In genomic region chr2:137243914-137244313, GRCm38 (mm10) we compare ENCODE assay signal across 11 mouse cellular contexts.
DNase-seq lines count a peak whose midpoint lies in the region; ATAC-seq and TF ChIP-seq lines count a peak whose summit lies in the region.
"Had no signal": no experiment of that assay in that cellular context is flagged by ENCODE, and none has a peak within 500 bp of the region (broad histone marks: within the 10 kb centered on the region; RNA-seq: fewer than 3 reads in every experiment).

No protein-coding gene starts in this region.

- H3K27ac ChIP-seq in kidney, embryonic 15.5 days, result peak overlapping the region; percentile 78
- no peak overlapping the region for H3K27ac ChIP-seq in kidney, adult 2 months (ENCODE audit: insufficient read depth, low read depth, low read length)
- no peak overlapping the region for H3K27ac ChIP-seq in midbrain, embryonic 16.5 days (ENCODE audit: low read length)
- H3K27ac ChIP-seq: hindbrain, embryonic 10.5 days had no signal

- peak; percentile 85 for ATAC-seq in kidney, embryonic 15.5 days (replicated peaks; ENCODE audit: low FRiP score)
- 0 out of 2 replicates have a peak, but pooled peaks have one; percentile 32 for ATAC-seq in midbrain, embryonic 16.5 days
- ATAC-seq: activated CD4-positive, CD25-positive, alpha-beta regulatory T cell, adult 4 months had no signal

- peaks cover 17% of the 10 kb centered on the region for H3K4me1 ChIP-seq in kidney, embryonic 15.5 days
- H3K4me1 ChIP-seq in kidney, adult 2 months (ENCODE audit: control insufficient read depth, insufficient read depth, low read length), result no peaks in the 10 kb centered on the region
- 0 out of 2 replicates have a peak, but pooled peaks cover 3% of the 10 kb centered on the region for H3K4me1 ChIP-seq in midbrain, embryonic 16.5 days (ENCODE audit: control insufficient read depth, insufficient read depth, low read length)

- no peak for DNase-seq in kidney, adult 2 months
- DNase-seq in retina, embryonic 14.5 days (ENCODE audit: low spot score), result peak; percentile 39
- DNase-seq in retina, postnatal 1 day, result no peak
- peak; percentile 57 for DNase-seq in forelimb bud, embryonic 11.5 days (ENCODE audit: low read depth, low spot score)
- no peak for DNase-seq in right cerebral cortex, adult 18-20 months
- no peak for DNase-seq in spleen, postnatal 10 days (ENCODE audit: low spot score in 2 of 2)
- DNase-seq: B cell, adult 2 months had no signal

- no peaks in the 10 kb centered on the region for H3K27me3 ChIP-seq in kidney, embryonic 15.5 days
- no peaks in the 10 kb centered on the region for H3K27me3 ChIP-seq in kidney, adult 2 months (replicated peaks; ENCODE audit: control insufficient read depth, insufficient read depth, low read length)
- H3K27me3 ChIP-seq in midbrain, embryonic 16.5 days (ENCODE audit: control insufficient read depth, insufficient read depth, low read depth, low read length), result no peaks in the 10 kb centered on the region

- no peaks in the 10 kb centered on the region for H3K36me3 ChIP-seq in kidney, embryonic 15.5 days
- H3K36me3 ChIP-seq in kidney, adult 2 months (ENCODE audit: control insufficient read depth, insufficient read depth, low read length), result no peaks in the 10 kb centered on the region
- H3K36me3 ChIP-seq in midbrain, embryonic 16.5 days (ENCODE audit: control insufficient read depth, insufficient read depth, low read length), result no peaks in the 10 kb centered on the region
- H3K36me3 ChIP-seq: hindbrain, embryonic 10.5 days had no signal

- H3K4me3 ChIP-seq in kidney, embryonic 15.5 days (replicated peaks), result no peak overlapping the region
- H3K4me3 ChIP-seq in kidney, adult 2 months (ENCODE audit: insufficient read depth, low read depth, low read length), result no peak overlapping the region
- no peak overlapping the region for H3K4me3 ChIP-seq in midbrain, embryonic 16.5 days (ENCODE audit: low read depth, low read length)
- H3K4me3 ChIP-seq: hindbrain, embryonic 10.5 days had no signal

- no peak for TF ChIP-seq CTCF in kidney, adult 2 months (conservative IDR thresholded peaks at IDR 0.05; ENCODE audit: insufficient read depth, insufficient read length, low read depth, low read length)

- no peak for TF ChIP-seq POLR2A in kidney, adult 2 months (IDR thresholded peaks at IDR 0.05; ENCODE audit: low read depth, low read length)

- 14% methylated on average over 5 of the region's 5 CpGs for WGBS in kidney, embryonic 15.5 days
- 43% methylated on average over 5 of the region's 5 CpGs for WGBS in kidney, adult 2 months
- WGBS in midbrain, embryonic 16.5 days, result 4% methylated on average over 5 of the region's 5 CpGs

- H3K9me3 ChIP-seq in kidney, embryonic 15.5 days (replicated peaks), result no peaks in the 10 kb centered on the region
- no peaks in the 10 kb centered on the region for H3K9me3 ChIP-seq in midbrain, embryonic 16.5 days (replicated peaks; ENCODE audit: control insufficient read depth, low read length, poor library complexity, severe bottlenecking)
- H3K9me3 ChIP-seq: hindbrain, embryonic 10.5 days had no signal

- H3K4me2 ChIP-seq in kidney, embryonic 15.5 days, result no peak overlapping the region
- no peak overlapping the region for H3K4me2 ChIP-seq in midbrain, embryonic 16.5 days (ENCODE audit: low read length)

- H3K9ac ChIP-seq in kidney, embryonic 15.5 days, result no peak overlapping the region
- H3K9ac ChIP-seq in midbrain, embryonic 16.5 days (ENCODE audit: low read depth, low read length), result no peak overlapping the region

Comparison
In these comparisons a context has a peak if more than half of its experiments do, and no peak if none do; other contexts are left out.
1. DNase-seq: peak in retina, embryonic 14.5 days (single experiment) and forelimb bud, embryonic 11.5 days (single experiment); none in kidney, adult 2 months (single experiment), retina, postnatal 1 day (single experiment), right cerebral cortex, adult 18-20 months (single experiment) and spleen, postnatal 10 days (0 of 2).